ENCODE assay signal across 9 mouse cellular contexts in genomic region chr11:85833761-85834385, GRCm38 (mm10). TPM values are rescaled to one million over a fixed set of nuclear protein-coding genes. Genes with fewer than 3 reads are reported as not detected.
DNase-seq lines count a peak whose midpoint lies in the region; ATAC-seq and TF ChIP-seq lines count a peak whose summit lies in the region.
"Had no signal": no experiment of that assay in that cellular context is flagged by ENCODE, and none has a peak within 500 bp of the region (broad histone marks: within the 10 kb centered on the region; RNA-seq: fewer than 3 reads in every experiment).

No protein-coding gene starts in this region.

- H3K4me1 ChIP-seq in hindbrain, embryonic 11.5 days (replicated peaks; ENCODE audit: control insufficient read depth, insufficient read depth, low read length): peaks cover 22% of the 10 kb centered on the region
- H3K4me1 ChIP-seq in liver, embryonic 11.5 days (replicated peaks; ENCODE audit: control insufficient read depth, insufficient read depth, low read length): peaks cover 33% of the 10 kb centered on the region
- H3K4me1 ChIP-seq in stomach, embryonic 16.5 days (ENCODE audit: control insufficient read depth, insufficient read depth, low read length): peaks cover 30% of the 10 kb centered on the region

- no peak overlapping the region for H3K9ac ChIP-seq in hindbrain, embryonic 11.5 days (ENCODE audit: low read depth, low read length)
- H3K9ac ChIP-seq in liver, embryonic 11.5 days (ENCODE audit: low read depth, low read length): peak overlapping the region; percentile 67; the same call in 1 of the 2 replicates
- peak overlapping the region; percentile 91 for H3K9ac ChIP-seq in stomach, embryonic 16.5 days (ENCODE audit: low read length)

- peak overlapping the region; percentile 76; the same call in 1 of the 2 replicates for H3K4me2 ChIP-seq in hindbrain, embryonic 11.5 days (replicated peaks; ENCODE audit: low read depth, low read length)
- peak overlapping the region; percentile 80 for H3K4me2 ChIP-seq in liver, embryonic 11.5 days
- H3K4me2 ChIP-seq in stomach, embryonic 16.5 days (ENCODE audit: low read depth, low read length): peak overlapping the region; percentile 93

- H3K27me3 ChIP-seq in hindbrain, embryonic 11.5 days (ENCODE audit: control insufficient read depth, insufficient read depth, low read length): peaks cover 91% of the 10 kb centered on the region
- H3K27me3 ChIP-seq in liver, embryonic 11.5 days (replicated peaks; ENCODE audit: control insufficient read depth, insufficient read depth, low read length): peaks cover 100% of the 10 kb centered on the region
- H3K27me3 ChIP-seq in stomach, embryonic 16.5 days (ENCODE audit: control insufficient read depth, insufficient read depth, low read length): peaks cover 51% of the 10 kb centered on the region

- DNase-seq in urinary bladder, adult 2 months (ENCODE audit: low spot score): peak; percentile 37
- DNase-seq in urinary bladder, postnatal 14 days (ENCODE audit: low spot score): no peak
- no peak for DNase-seq in hindbrain, embryonic 11.5 days (ENCODE audit: low spot score)
- no peak for DNase-seq in liver, embryonic 11.5 days (ENCODE audit: low spot score)
- no peak for DNase-seq in layer of hippocampus, adult 2 months (ENCODE audit: low spot score in 2 of 2)
- no peak for DNase-seq in yolk sac, embryonic 10.5 days (ENCODE audit: low spot score)
- DNase-seq in gastrocnemius, adult 8-10 months (ENCODE audit: low spot score in 2 of 2): no peak

- TF ChIP-seq CTCF in layer of hippocampus, adult 2 months (conservative IDR thresholded peaks at IDR 0.05): no peak

- WGBS in hindbrain, embryonic 11.5 days: 2% methylated on average over 11 of the region's 11 CpGs
- 5% methylated on average over 11 of the region's 11 CpGs for WGBS in liver, embryonic 11.5 days
- WGBS in stomach, embryonic 16.5 days: 27% methylated on average over 11 of the region's 11 CpGs

- no peak overlapping the region for H3K27ac ChIP-seq in hindbrain, embryonic 11.5 days (ENCODE audit: low read depth, low read length)
- H3K27ac ChIP-seq in liver, embryonic 11.5 days (ENCODE audit: low read depth, low read length): no peak overlapping the region; the same call in 1 of the 2 replicates
- peak overlapping the region; percentile 8; the same call in 1 of the 2 replicates for H3K27ac ChIP-seq in stomach, embryonic 16.5 days (ENCODE audit: low read length)
- H3K27ac ChIP-seq in layer of hippocampus, adult 2 months: no peak overlapping the region

- ATAC-seq in hindbrain, embryonic 11.5 days (ENCODE audit: low FRiP score): no peak
- no peak for ATAC-seq in liver, embryonic 11.5 days (replicated peaks; ENCODE audit: low FRiP score)
- no peak for ATAC-seq in stomach, embryonic 16.5 days (ENCODE audit: insufficient read depth, low FRiP score)

- H3K9me3 ChIP-seq in hindbrain, embryonic 11.5 days (ENCODE audit: control insufficient read depth, low read length): no peaks in the 10 kb centered on the region
- H3K9me3 ChIP-seq in liver, embryonic 11.5 days (ENCODE audit: control insufficient read depth, low read length): no peaks in the 10 kb centered on the region
- H3K9me3 ChIP-seq in stomach, embryonic 16.5 days (replicated peaks; ENCODE audit: control insufficient read depth, low read length): no peaks in the 10 kb centered on the region

- H3K4me3 ChIP-seq in hindbrain, embryonic 11.5 days (ENCODE audit: low read depth, low read length): peak overlapping the region; percentile 40
- H3K4me3 ChIP-seq in liver, embryonic 11.5 days (ENCODE audit: low read depth, low read length): peak overlapping the region; percentile 62
- H3K4me3 ChIP-seq in stomach, embryonic 16.5 days (replicated peaks; ENCODE audit: low read length): peak overlapping the region; percentile 66
- H3K4me3 ChIP-seq in layer of hippocampus, adult 2 months: no peak overlapping the region

- no peaks in the 10 kb centered on the region for H3K36me3 ChIP-seq in hindbrain, embryonic 11.5 days (ENCODE audit: control insufficient read depth, insufficient read depth, low read length)
- H3K36me3 ChIP-seq in liver, embryonic 11.5 days (ENCODE audit: control insufficient read depth, insufficient read depth, low read length): no peaks in the 10 kb centered on the region
- no peaks in the 10 kb centered on the region for H3K36me3 ChIP-seq in stomach, embryonic 16.5 days (ENCODE audit: control insufficient read depth, insufficient read depth, low read length)

RNA-seq across cellular contexts. Expression of gene Tbx2, which starts 1.5 kb away (rescaled TPM):
- polyA plus RNA-seq in urinary bladder, adult 2 months (2012; rRNA removed): 130 and 133 TPM in 2 replicates
- polyA plus RNA-seq in hindbrain, embryonic 11.5 days (2014; fragmentation: Nextera tagmentation; extraction: Ambion mirVana): 2.3 and 3.7 TPM in 2 replicates
- 2.7 and 3.2 TPM in 2 replicates for polyA plus RNA-seq in liver, embryonic 11.5 days (2014; fragmentation: Nextera tagmentation; extraction: Ambion mirVana)
- 2.9 and 3.1 TPM in 2 replicates for polyA plus RNA-seq in stomach, embryonic 16.5 days (2015; fragmentation: Nextera tagmentation; extraction: Ambion mirVana)
- 1 to 10 TPM; 1.5 to 1.6 TPM for total RNA-seq in layer of hippocampus, adult 2 months (2021)
- total RNA-seq in gastrocnemius, adult 8-10 months (2022): 1 to 10 TPM in 3 of 4 experiments, under 1 TPM in 1; 0.68 to 2.7 (median 1.7) TPM

RNA-seq across cellular contexts. Expression of gene Gm11444, which starts 16.3 kb away (rescaled TPM):
- polyA plus RNA-seq in urinary bladder, adult 2 months (2012; rRNA removed): not detected in 2 replicates
- not detected in 2 replicates for polyA plus RNA-seq in hindbrain, embryonic 11.5 days (2014; fragmentation: Nextera tagmentation; extraction: Ambion mirVana)
- polyA plus RNA-seq in liver, embryonic 11.5 days (2014; fragmentation: Nextera tagmentation; extraction: Ambion mirVana): not detected in 2 replicates
- polyA plus RNA-seq in stomach, embryonic 16.5 days (2015; fragmentation: Nextera tagmentation; extraction: Ambion mirVana): not detected in 2 replicates
- total RNA-seq in layer of hippocampus, adult 2 months (2021): not detected
- total RNA-seq in gastrocnemius, adult 8-10 months (2022): not detected
- total RNA-seq: heart, postnatal 36 days had no signal

RNA-seq across cellular contexts. Expression of gene Tbx4, which starts 52.3 kb away (rescaled TPM):
- 17.1 and 23.1 TPM in 2 replicates for polyA plus RNA-seq in urinary bladder, adult 2 months (2012; rRNA removed)
- 0.08 and 0.13 TPM in 2 replicates for polyA plus RNA-seq in hindbrain, embryonic 11.5 days (2014; fragmentation: Nextera tagmentation; extraction: Ambion mirVana)
- polyA plus RNA-seq in liver, embryonic 11.5 days (2014; fragmentation: Nextera tagmentation; extraction: Ambion mirVana): 0.79 and 0.86 TPM in 2 replicates
- polyA plus RNA-seq in stomach, embryonic 16.5 days (2015; fragmentation: Nextera tagmentation; extraction: Ambion mirVana): 0.17 and 0.22 TPM in 2 replicates
- total RNA-seq in layer of hippocampus, adult 2 months (2021): under 1 TPM; 0.13 to 0.22 TPM
- total RNA-seq in gastrocnemius, adult 8-10 months (2022): 1 to 10 TPM in 2 of 4 experiments, under 1 TPM in 2; 0.89 to 1.3 (median 0.95) TPM
- total RNA-seq: heart, postnatal 36 days had no signal

Comparison
In these comparisons a context has a peak if more than half of its experiments do, and no peak if none do; other contexts are left out.
1. RNA of gene Tbx2, which starts 1.5 kb away (polyA plus RNA-seq): 130 to 133 TPM in urinary bladder, adult 2 months; 2.7 to 3.2 TPM in liver, embryonic 11.5 days, 2.9 to 3.1 TPM in stomach, embryonic 16.5 days and 2.3 to 3.7 TPM in hindbrain, embryonic 11.5 days; every median in the first group is over 10 times any median in the second.
2. Peak in every context shown above with its lines, with median percentiles within 50 percentile points of each other: H3K4me2 ChIP-seq.